Mouse (Mus musculus): ENCODE results near the gene Wdr61. TPM values are rescaled to one million over a fixed set of nuclear protein-coding genes. Genes with fewer than 3 reads are reported as not detected.

Wdr61 gene
- polyA plus RNA-seq, 1 experiment from 2014 or later = 151 TPM

DNA sequence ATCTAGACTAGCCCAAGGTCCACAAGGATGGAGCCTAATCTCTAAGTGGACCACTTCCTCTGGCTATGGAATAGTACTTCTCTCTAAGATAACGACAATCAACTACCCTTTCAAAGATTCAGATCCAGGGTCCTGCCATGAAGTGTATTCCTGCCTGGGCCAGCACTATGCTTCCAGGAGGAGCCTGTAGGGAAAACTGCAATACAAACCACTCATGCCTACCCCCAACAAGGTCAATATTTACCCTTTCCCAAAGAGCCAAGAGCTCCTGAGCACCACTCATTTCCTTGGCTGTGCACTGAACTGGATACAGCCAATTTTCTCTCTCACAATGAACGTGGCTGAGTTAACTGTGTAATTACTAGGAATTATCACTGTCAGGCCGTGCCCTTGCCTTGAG lies 16.8 kb downstream of the Wdr61 start:
- Histone ChIP-seq H3K9ac (no peak overlapping the region), H3K4me3 (replicated peaks) (no peak overlapping the region), H3K9me3 (replicated peaks) (no peaks in the 10 kb centered on the region), H3K36me3 (peaks cover 96% of the 10 kb centered on the region), H3K4me1 (no peaks in the 10 kb centered on the region), H3K4me2 (no peak overlapping the region), H3K27me3 (no peaks in the 10 kb centered on the region), H3K27ac (no peak overlapping the region)
- 78% methylated on average over 3 of the region's 3 CpGs for WGBS
- no peak for ATAC-seq (replicated peaks; ENCODE audit: low FRiP score)

GRCm38 (mm10) chr9:54715776-54716175 lies 18.5 kb downstream of the Wdr61 start:
- Histone ChIP-seq H3K36me3 (peaks cover 98% of the 10 kb centered on the region), H3K4me1 (no peaks in the 10 kb centered on the region)
- WGBS = 79% methylated on average over 3 of the region's 3 CpGs

DNA sequence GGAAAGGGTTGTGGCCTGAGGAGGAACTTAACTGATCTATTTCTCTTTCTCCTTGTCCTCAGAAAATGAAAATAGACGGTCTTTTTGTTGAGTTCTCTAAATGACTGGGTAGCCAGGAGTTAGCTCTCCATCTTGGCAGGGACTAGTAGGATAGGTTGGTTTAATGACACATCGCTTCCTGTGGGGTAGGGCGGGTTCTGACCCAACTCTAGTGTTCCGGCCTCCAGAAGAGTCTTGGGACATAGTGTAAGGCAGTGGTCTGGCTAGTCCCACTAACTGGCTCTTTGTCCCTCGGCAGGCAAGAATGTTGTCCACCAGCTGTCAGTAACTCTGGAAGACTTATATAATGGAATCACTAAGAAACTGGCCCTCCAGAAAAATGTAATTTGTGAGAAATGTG lies 26.2 kb downstream of the Wdr61 start:
- Histone ChIP-seq H3K9me3 (replicated peaks) (no peaks in the 10 kb centered on the region), H3K4me2 (no peak overlapping the region), H3K27ac (no peak overlapping the region), H3K27me3 (no peaks in the 10 kb centered on the region), H3K4me1 (no peaks in the 10 kb centered on the region), H3K36me3 (peaks cover 32% of the 10 kb centered on the region), H3K9ac (no peak overlapping the region), H3K4me3 (replicated peaks) (no peak overlapping the region)
- WGBS = 84% methylated on average over 5 of the region's 5 CpGs
- ATAC-seq (replicated peaks; ENCODE audit: low FRiP score) = no peak

More at GRCm38 (mm10) chr9:54715776-54716175, 18.5 kb downstream of the Wdr61 start:
- no peak overlapping the region for H3K4me3 ChIP-seq (replicated peaks)
- H3K4me2 ChIP-seq = no peak overlapping the region
- no peaks in the 10 kb centered on the region for H3K27me3 ChIP-seq
- no peak for ATAC-seq (replicated peaks; ENCODE audit: low FRiP score)
- H3K27ac ChIP-seq = no peak overlapping the region
- H3K9me3 ChIP-seq (replicated peaks) = no peaks in the 10 kb centered on the region
- no peak overlapping the region for H3K9ac ChIP-seq

DNA sequence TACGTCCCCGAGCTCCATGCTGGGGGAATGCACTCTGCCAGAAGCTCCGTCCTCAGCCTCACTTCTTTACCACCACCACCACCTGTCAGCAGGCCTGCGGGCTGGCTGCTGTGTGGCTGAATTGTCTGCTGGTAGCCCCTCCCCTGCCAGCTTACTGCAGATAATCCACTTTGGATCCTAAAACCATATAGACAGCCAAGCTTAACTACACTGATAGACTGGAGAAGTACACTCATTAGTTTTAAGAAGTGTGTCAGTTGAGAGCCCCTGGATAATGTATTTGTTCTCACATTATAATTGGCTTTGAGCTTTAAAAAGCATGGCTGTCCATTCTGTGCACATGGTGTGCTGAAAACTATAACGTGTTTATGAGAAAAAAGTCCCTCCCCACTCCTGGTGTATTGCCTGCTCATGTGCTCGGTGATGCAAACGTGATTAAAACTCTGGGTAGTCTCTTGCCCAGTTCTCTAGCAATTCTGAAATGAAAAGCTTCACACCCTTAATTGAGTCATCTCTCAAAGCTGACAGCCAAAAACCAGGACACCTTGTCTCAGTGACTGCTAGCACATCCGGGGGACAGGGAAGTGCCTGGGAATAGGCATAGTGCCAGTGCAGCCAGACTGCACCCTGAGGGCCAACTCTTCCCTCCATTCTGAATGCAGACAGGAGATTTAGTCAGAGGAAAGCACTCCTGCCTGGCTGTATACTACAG lies 26.9 kb downstream of the Wdr61 start:
- Histone ChIP-seq H3K9me3 (replicated peaks) (no peaks in the 10 kb centered on the region), H3K36me3 (peaks cover 27% of the 10 kb centered on the region; the same call in 1 of the 2 replicates), H3K9ac (no peak overlapping the region), H3K4me3 (replicated peaks) (no peak overlapping the region), H3K27me3 (no peaks in the 10 kb centered on the region), H3K4me2 (no peak overlapping the region), H3K4me1 (no peaks in the 10 kb centered on the region), H3K27ac (no peak overlapping the region)
- 73% methylated on average over 8 of the region's 8 CpGs for WGBS
- no peak for ATAC-seq (replicated peaks; ENCODE audit: low FRiP score)

- H3K4me1 ChIP-seq = no peaks in the 10 kb centered on the region
- peaks cover 8% of the 10 kb centered on the region; the same call in 1 of the 2 replicates for H3K36me3 ChIP-seq
- H3K27me3 ChIP-seq = peaks cover 10% of the 10 kb centered on the region
- no peak overlapping the region for H3K4me3 ChIP-seq (replicated peaks)
- H3K27ac ChIP-seq = no peak overlapping the region
- ATAC-seq (replicated peaks; ENCODE audit: low FRiP score) = no peak
- no peaks in the 10 kb centered on the region for H3K9me3 ChIP-seq (replicated peaks)
- no peak overlapping the region for H3K4me2 ChIP-seq
- WGBS = 64% methylated on average over 1 of the region's 1 CpGs
- no peak overlapping the region for H3K9ac ChIP-seq
These were observed 28.8 kb downstream of the Wdr61 start for GRCm38 (mm10) chr9:54705561-54705960.

GRCm38 (mm10) chr9:54704361-54704760 lies 30.0 kb downstream of the Wdr61 start:
- Histone ChIP-seq H3K27ac (no peak overlapping the region), H3K4me2 (no peak overlapping the region), H3K4me1 (peaks cover 8% of the 10 kb centered on the region), H3K9ac (no peak overlapping the region), H3K9me3 (replicated peaks) (no peaks in the 10 kb centered on the region), H3K4me3 (replicated peaks) (no peak overlapping the region), H3K27me3 (peaks cover 19% of the 10 kb centered on the region), H3K36me3 (0 out of 2 replicates have a peak, but pooled peaks cover 6% of the 10 kb centered on the region)
- no peak for ATAC-seq (replicated peaks; ENCODE audit: low FRiP score)
- WGBS = 68% methylated on average over 5 of the region's 5 CpGs

GRCm38 (mm10) chr9:54702581-54702980 lies 31.7 kb downstream of the Wdr61 start:
- Histone ChIP-seq H3K9me3 (replicated peaks) (no peaks in the 10 kb centered on the region), H3K4me3 (replicated peaks) (no peak overlapping the region), H3K36me3 (no peaks in the 10 kb centered on the region), H3K27ac (no peak overlapping the region), H3K4me2 (no peak overlapping the region), H3K4me1 (peaks cover 15% of the 10 kb centered on the region), H3K9ac (no peak overlapping the region), H3K27me3 (peaks cover 32% of the 10 kb centered on the region)
- WGBS = 83% methylated on average over 2 of the region's 2 CpGs
- ATAC-seq (replicated peaks; ENCODE audit: low FRiP score) = no peak

DNA sequence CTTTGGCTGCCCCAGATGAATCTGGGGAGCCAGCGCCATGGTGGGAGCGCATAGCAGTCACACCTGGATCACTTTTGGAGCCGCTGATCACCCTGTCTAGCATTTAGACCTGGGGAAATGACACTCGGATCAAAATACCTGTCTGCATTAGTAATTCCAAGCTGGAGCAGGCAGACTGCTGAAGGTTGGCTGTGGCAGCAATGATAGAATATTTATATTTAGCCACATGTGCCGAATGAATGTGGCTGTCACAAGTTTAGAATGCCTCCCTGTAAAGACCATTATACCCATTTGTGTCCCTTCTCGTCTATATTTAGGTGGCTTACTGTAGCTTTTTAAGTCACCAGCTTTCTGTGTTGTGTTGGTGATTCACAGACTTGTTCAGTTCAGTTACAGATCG lies 33.6 kb downstream of the Wdr61 start:
- Histone ChIP-seq H3K27ac (no peak overlapping the region), H3K9me3 (replicated peaks) (no peaks in the 10 kb centered on the region), H3K36me3 (no peaks in the 10 kb centered on the region), H3K9ac (no peak overlapping the region), H3K4me2 (0 out of 2 replicates have a peak overlapping the region, but pooled peaks have one; percentile 96), H3K4me1 (peaks cover 15% of the 10 kb centered on the region), H3K4me3 (replicated peaks) (no peak overlapping the region), H3K27me3 (peaks cover 35% of the 10 kb centered on the region)
- 84% methylated on average over 7 of the region's 7 CpGs for WGBS
- ATAC-seq (replicated peaks; ENCODE audit: low FRiP score) = no peak

DNA sequence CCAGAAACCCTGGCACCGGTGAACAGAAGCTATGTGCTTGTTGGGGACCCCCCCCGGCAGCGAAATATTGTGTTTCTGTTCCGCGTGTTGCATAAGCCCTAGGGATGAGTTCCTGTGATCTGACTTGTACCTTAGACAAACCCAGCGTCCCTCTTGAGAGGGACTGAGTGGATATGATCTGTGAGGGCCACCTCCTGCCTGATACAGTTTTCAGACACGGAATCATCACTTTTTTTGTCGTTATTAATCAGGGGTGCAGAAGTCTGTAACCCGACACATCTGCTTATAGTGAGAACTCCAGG lies 34.2 kb downstream of the Wdr61 start:
- no peak overlapping the region for H3K27ac ChIP-seq
- no peaks in the 10 kb centered on the region for H3K9me3 ChIP-seq (replicated peaks)
- peaks cover 35% of the 10 kb centered on the region for H3K27me3 ChIP-seq
- peak overlapping the region; percentile 68 for H3K9ac ChIP-seq
- H3K4me3 ChIP-seq (replicated peaks) = peak overlapping the region; percentile 73
- ATAC-seq (replicated peaks; ENCODE audit: low FRiP score) = no peak
- 13% methylated on average over 9 of the region's 9 CpGs for WGBS
- no peaks in the 10 kb centered on the region for H3K36me3 ChIP-seq
- peaks cover 15% of the 10 kb centered on the region for H3K4me1 ChIP-seq
- peak overlapping the region; percentile 96 for H3K4me2 ChIP-seq

DNA sequence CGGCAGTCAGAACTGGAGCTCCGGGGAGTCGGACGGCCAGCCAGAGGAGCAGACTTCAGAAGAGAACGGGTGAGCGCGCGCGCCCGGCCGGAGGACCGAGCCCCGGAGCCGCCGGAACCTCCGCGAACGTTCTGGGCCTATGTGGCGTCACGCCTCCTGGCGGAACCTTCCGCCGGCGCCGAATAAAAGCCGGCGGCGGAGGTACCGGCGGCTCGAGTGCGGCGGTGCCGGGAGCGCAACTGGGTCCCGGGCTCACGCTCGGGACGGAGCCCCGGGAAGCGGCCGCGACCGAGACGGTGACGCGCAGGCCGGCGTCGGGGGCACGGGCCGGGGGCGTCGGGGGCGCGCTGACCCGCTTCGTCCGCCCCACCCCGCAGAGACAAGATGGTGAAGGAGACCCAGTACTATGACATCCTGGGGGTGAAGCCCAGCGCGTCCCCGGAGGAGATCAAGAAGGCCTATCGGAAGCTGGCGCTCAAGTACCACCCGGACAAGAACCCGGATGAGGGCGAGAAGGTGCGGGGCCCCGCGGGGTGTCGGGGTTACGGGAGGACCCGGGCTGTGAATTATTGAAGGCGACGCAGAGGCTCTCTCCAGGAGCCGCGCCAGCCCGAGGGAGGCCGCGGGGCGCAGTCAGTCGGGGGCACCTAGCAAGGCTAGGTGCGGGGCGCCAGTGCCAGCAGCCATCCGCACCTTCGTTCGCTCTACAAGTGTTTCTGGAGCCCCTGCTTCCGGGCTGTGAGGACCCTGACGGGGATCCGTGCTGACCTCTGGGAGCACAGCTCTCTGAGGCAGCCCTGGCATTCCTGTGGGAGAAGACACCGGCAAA lies 34.8 kb downstream of the Wdr61 start:
- H3K4me3 ChIP-seq (replicated peaks) = peak overlapping the region; percentile 73
- peak; percentile 63 for ATAC-seq (replicated peaks; ENCODE audit: low FRiP score)
- H3K27me3 ChIP-seq = peaks cover 35% of the 10 kb centered on the region

DNA sequence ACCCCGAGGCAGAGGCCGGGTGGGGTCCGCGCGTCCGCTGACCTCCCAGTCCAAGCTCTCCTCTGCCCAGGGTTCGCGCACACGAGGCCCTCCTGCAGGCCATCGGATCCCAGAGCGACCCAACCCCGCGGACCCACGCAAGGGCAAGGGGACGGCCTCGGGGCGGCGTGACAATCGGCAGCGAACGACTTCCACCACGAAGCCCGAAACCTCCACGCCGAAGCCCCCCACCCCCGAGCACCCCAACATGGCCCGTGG lies 35.3 kb downstream of the Wdr61 start:
- peaks cover 35% of the 10 kb centered on the region for H3K27me3 ChIP-seq
- H3K4me1 ChIP-seq = peaks cover 15% of the 10 kb centered on the region
- peak overlapping the region; percentile 96 for H3K4me2 ChIP-seq
- WGBS = 11% methylated on average over 27 of the region's 27 CpGs
- peak overlapping the region; percentile 73 for H3K4me3 ChIP-seq (replicated peaks)
- H3K27ac ChIP-seq = no peak overlapping the region
- no peaks in the 10 kb centered on the region for H3K36me3 ChIP-seq
- no peaks in the 10 kb centered on the region for H3K9me3 ChIP-seq (replicated peaks)
- ATAC-seq (replicated peaks; ENCODE audit: low FRiP score) = peak; percentile 54
- peak overlapping the region; percentile 68 for H3K9ac ChIP-seq

More for the DNA sequence above, 34.8 kb downstream of the Wdr61 start:
- 1% methylated on average over 92 of the region's 92 CpGs for WGBS
- H3K36me3 ChIP-seq = no peaks in the 10 kb centered on the region
- peak overlapping the region; percentile 68 for H3K9ac ChIP-seq
- H3K27ac ChIP-seq = no peak overlapping the region
- peak overlapping the region; percentile 96 for H3K4me2 ChIP-seq
- no peaks in the 10 kb centered on the region for H3K9me3 ChIP-seq (replicated peaks)
- peaks cover 15% of the 10 kb centered on the region for H3K4me1 ChIP-seq

- H3K36me3 ChIP-seq = no peaks in the 10 kb centered on the region
- H3K4me2 ChIP-seq = peak within 1 kb of the TSS; percentile 96
- H3K27ac ChIP-seq = no peak within 1 kb of the TSS
- H3K27me3 ChIP-seq = peaks cover 35% of the 10 kb centered on the region
- WGBS = 63% methylated on average over 17 of the region's 17 CpGs
- H3K4me3 ChIP-seq (replicated peaks) = peak within 1 kb of the TSS; percentile 73
- ATAC-seq (replicated peaks; ENCODE audit: low FRiP score) = peak; percentile 38
- H3K4me1 ChIP-seq = peaks cover 15% of the 10 kb centered on the region
- no peaks in the 10 kb centered on the region for H3K9me3 ChIP-seq (replicated peaks)
- peak within 1 kb of the TSS; percentile 68 for H3K9ac ChIP-seq
These were observed 35.8 kb downstream of the Wdr61 start, which contains the start of gene Dnaja4 for GRCm38 (mm10) chr9:54698318-54699086. Gene Dnaja4 (plus strand): TSS chr9:54698873.

All from kidney, embryonic 15.5 days (tissue).